Mouse (Mus musculus) hindbrain, embryonic 14.5 days (tissue): ENCODE results near the gene Gm826. TPM values are rescaled to one million over a fixed set of nuclear protein-coding genes. Genes with fewer than 3 reads are reported as not detected.

Source experiments
- ATAC-seq: fragments of 200-750 bp; cut with Nextera tagmentation; 2 replicates; pipeline ENCODE4 v1.8.0; 2017; ENCODE audit warnings: moderate number of reproducible peaks, mild to moderate bottlenecking, moderate TSS enrichment, moderate library complexity; ENCODE audit not compliant: low FRiP score
- DNase-seq: peaks from one replicate; pipeline ENCODE4 v3.0.0-alpha.2; 2015; ENCODE audit warnings: low spot score
- H3K27ac ChIP-seq: fragments of 300-500 bp; sonication (generic); 2 replicates; pipeline ENCODE4 v1.5.1; 2014; ENCODE audit warnings: mild to moderate bottlenecking, moderate library complexity
- H3K27me3 ChIP-seq: fragments of 300-500 bp; sonication (generic); 2 replicates; pipeline ENCODE4 v1.6.1; 2014; ENCODE audit warnings: mild to moderate bottlenecking, low read length, mixed read lengths; ENCODE audit not compliant: control insufficient read depth, insufficient read depth
- H3K36me3 ChIP-seq: fragments of 300-500 bp; sonication (generic); replicated peaks from 2 replicates; pipeline ENCODE4 v1.6.1; 2014; ENCODE audit not compliant: control insufficient read depth, insufficient read depth
- H3K4me1 ChIP-seq: fragments of 300-500 bp; sonication (generic); replicated peaks from 2 replicates; pipeline ENCODE4 v1.6.1; 2014; ENCODE audit warnings: antibody characterized with exemption, low read length, mixed read lengths; ENCODE audit not compliant: control insufficient read depth, insufficient read depth
- H3K4me2 ChIP-seq: fragments of 300-500 bp; sonication (generic); replicated peaks from 2 replicates; pipeline ENCODE4 v1.6.1; 2014; ENCODE audit warnings: mild to moderate bottlenecking, moderate library complexity
- H3K4me3 ChIP-seq: fragments of 300-500 bp; sonication (generic); replicated peaks from 2 replicates; pipeline ENCODE4 v1.5.1; 2014; ENCODE audit warnings: mild to moderate bottlenecking, low read length
- H3K9ac ChIP-seq: fragments of 300-500 bp; sonication (generic); 2 replicates; pipeline ENCODE4 v1.6.1; 2014
- H3K9me3 ChIP-seq: fragments of 300-500 bp; sonication (generic); 2 replicates; pipeline ENCODE4 v1.6.1; 2016; ENCODE audit warnings: low read length; ENCODE audit not compliant: control insufficient read depth
- WGBS: fragments of 180-500 bp; shearing (Covaris S2); extraction: QIAGEN DNeasy Blood & Tissue Kit; methylation state at CpG from one replicate; pipeline ENCODE4 v1.1.7; 2014; 5-methylcytosine and 5-hydroxymethylcytosine counted together
- polyA plus RNA-seq: library from polyadenylated mRNA; unstranded; fragments of >200 nt; fragmentation: Nextera tagmentation; extraction: Ambion mirVana; gene quantifications from 2 replicates; pipeline ENCODE4 v1.2.1, GENCODE M21; 2014

Gm826 gene
- polyA plus RNA-seq, 1 experiment from 2014 or later: 0.36 TPM

DNA sequence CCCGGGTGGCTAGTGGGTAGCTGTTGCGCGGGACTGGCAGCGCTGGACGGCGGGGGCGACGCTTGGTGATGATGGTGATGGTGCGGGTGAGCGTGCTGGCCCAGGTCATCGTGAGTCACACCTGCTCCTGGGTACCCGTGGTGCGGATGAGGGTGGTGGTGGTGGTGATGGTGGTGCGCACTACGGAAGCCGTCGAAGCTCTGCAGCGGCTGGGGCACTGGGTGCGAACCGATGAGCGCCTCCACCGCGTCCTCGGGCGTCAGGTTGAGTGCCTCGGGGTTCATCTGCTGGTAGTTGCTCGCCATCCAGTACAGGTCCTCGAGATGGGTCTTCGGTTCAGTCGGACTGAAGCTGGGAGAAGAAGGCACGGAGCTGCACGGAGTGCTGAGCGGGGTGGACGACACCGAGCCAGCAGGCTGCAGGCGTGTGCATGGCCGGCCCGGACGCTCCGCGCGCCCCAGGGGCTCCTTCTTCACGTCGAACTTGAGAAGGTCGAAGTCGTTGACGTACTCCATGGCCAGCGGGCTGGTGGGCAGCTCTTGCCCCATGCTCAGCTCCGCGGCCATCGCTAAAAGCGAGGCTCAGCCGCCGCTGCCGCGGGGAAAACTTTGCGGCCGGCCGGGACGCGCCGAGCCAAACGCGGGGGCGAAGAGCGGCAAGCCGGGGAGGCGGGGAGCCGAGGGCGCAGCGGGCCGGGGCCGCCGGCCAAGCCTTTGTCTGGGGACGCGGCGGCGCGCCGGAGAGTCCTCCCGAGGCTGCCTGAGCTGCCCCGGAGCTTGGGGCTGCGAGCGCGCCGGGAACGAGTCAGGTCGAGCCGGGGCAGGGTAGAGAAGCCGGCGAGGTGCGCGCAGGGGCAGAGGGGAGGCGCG lies 32.4 kb upstream of the Gm826 start:
- Histone ChIP-seq H3K9ac (peak overlapping the region; percentile 68), H3K27ac (peak overlapping the region; percentile 81), H3K4me3 (peak overlapping the region; percentile 48), H3K27me3 (peaks cover 82% of the 10 kb centered on the region), H3K4me2 (peak overlapping the region; percentile 75), H3K4me1 (peaks cover 16% of the 10 kb centered on the region; the same call in 1 of the 2 replicates), H3K36me3 (no peaks in the 10 kb centered on the region), H3K9me3 (no peaks in the 10 kb centered on the region)
- WGBS: under 1% methylated on average over 90 of the region's 95 CpGs
- DNase-seq (no peak), ATAC-seq (0 out of 2 replicates have a peak, but pooled peaks have one; percentile 7)

DNA sequence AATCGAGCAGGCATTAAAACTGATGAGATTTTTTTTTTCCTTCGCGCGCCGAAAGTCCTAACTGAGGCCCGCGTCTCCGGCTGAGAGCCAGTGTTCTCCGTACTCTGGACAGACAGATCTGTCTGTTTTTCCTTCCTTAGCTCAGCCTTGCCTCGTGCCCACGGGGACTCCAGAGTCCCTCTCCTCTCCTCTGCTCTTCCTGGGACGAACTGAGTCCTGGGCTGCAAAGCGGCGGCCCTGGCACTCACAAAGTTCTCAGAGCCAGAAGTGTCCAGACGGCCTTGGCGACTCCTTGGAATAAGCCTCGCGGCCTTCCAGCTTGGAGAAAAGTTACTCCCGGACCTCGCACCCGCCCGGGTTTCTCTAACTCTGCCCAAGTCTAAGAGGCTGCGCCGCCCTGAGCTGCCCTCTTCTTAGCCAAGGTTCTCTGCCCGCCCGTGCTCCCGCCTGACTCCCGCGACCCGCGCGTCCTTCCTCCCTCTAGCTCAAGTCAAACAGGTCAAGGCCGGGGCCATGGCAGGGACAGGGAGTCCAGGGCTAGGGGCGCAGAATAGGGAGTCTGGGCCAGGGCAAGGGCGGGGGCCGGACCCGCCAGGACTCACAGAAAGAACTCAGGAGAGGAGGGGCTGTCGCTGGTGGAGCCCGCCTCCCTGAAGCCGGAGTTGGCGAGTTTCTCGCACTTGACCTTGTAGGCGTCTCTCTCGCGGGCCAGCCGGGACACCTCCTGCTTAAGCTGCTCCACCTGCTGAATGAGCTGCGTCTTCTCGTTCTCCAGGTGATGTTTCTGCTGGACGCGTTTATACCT lies 31.3 kb upstream of the Gm826 start:
- WGBS: 1% methylated on average over 50 of the region's 50 CpGs
- peaks cover 16% of the 10 kb centered on the region; the same call in 1 of the 2 replicates for H3K4me1 ChIP-seq
- H3K27ac ChIP-seq: peak overlapping the region; percentile 41; the same call in 1 of the 2 replicates

DNA sequence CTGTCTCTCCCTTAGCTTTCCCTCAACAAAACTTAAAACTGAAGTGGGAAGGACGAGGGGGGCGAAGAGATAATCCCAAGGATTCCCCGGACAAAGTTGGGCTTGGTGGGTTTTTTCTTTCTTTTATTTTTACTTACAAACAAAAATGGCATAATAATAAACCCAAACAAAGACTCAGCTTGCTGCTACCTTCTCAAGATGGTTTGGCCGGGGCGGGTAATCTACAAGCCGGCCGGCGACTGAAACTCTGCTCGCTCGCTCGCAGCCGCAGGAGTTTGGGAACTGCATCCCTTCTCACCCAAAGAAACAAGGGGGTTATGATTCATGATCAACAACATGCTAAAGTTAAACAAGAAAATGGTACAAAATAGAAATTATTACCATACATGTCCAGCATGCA lies 30.7 kb upstream of the Gm826 start:
- WGBS: 1% methylated on average over 12 of the region's 12 CpGs
- Histone ChIP-seq H3K4me3 (peak overlapping the region; percentile 48), H3K4me2 (peak overlapping the region; percentile 75), H3K4me1 (peaks cover 16% of the 10 kb centered on the region; the same call in 1 of the 2 replicates), H3K27me3 (peaks cover 82% of the 10 kb centered on the region), H3K9me3 (no peaks in the 10 kb centered on the region), H3K27ac (no peak overlapping the region), H3K36me3 (no peaks in the 10 kb centered on the region), H3K9ac (peak overlapping the region; percentile 32; the same call in 1 of the 2 replicates)
- ATAC-seq (no peak), DNase-seq (no peak)

More for the DNA sequence above, 31.3 kb upstream of the Gm826 start:
- Histone ChIP-seq H3K9me3 (no peaks in the 10 kb centered on the region), H3K27me3 (peaks cover 82% of the 10 kb centered on the region), H3K4me3 (peak overlapping the region; percentile 48), H3K4me2 (peak overlapping the region; percentile 75), H3K9ac (peak overlapping the region; percentile 68), H3K36me3 (no peaks in the 10 kb centered on the region)
- ATAC-seq (no peak), DNase-seq (no peak)

DNA sequence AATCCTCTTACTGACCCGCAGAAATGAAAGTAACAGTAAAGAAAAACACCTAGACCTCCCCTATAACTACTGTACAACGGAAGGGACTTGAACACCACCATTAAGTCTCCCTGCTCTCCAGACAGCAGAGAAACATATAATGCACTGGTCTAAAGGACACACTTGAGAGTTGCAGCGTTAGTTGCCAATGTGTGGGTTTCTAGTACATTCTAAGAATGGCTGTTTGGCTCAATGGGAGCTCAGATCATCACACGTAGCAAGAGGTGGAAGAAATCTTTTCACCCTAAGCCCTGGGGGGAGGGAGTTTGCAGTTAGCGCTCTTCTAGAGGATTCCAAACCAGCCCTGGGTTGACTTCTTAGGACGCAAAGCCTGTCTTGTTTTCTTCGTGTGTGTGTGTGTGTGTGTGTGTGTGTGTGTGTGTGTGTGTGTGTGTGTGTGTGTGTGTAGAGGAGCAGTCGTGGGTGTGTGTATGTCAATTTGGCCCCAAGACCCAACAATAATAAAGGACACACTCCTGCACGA lies 30.2 kb upstream of the Gm826 start:
- peak; percentile 28 for DNase-seq
- whole genome bisulfite sequencing: 3% methylated on average over 9 of the region's 9 CpGs
- ATAC-seq: no peak
- Histone ChIP-seq H3K27ac (no peak overlapping the region), H3K36me3 (no peaks in the 10 kb centered on the region), H3K9ac (peak overlapping the region; percentile 32; the same call in 1 of the 2 replicates), H3K4me2 (peak overlapping the region; percentile 75), H3K27me3 (peaks cover 82% of the 10 kb centered on the region), H3K4me3 (peak overlapping the region; percentile 48), H3K4me1 (peaks cover 14% of the 10 kb centered on the region; the same call in 1 of the 2 replicates), H3K9me3 (no peaks in the 10 kb centered on the region)

DNA sequence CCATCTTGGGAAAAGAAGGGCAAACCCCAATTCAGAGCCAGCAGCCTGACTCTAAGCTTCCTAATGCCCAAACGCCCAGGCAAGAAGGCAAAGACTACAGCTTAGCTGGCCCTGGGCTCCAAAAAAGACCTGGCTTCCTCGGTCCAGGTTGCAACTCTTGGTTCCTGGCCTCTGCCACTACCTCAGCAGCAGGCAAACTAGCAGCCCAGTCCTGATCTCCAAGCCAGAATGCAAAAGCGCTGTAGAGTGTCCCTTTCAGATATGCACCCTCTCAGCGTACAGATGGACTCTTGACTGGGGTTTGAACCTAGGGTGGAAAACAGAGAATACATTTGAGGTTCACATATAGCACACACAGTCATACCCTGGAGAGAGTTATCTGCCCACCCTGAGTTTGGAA lies 29.2 kb upstream of the Gm826 start:
- no peak overlapping the region for H3K9ac ChIP-seq
- H3K4me3 ChIP-seq: peak overlapping the region; percentile 48
- peak overlapping the region; percentile 28 for H3K4me2 ChIP-seq
- ATAC-seq (no peak), DNase-seq (no peak)
- no peaks in the 10 kb centered on the region for H3K36me3 ChIP-seq
- peaks cover 9% of the 10 kb centered on the region; the same call in 1 of the 2 replicates for H3K4me1 ChIP-seq
- H3K27ac ChIP-seq: no peak overlapping the region
- WGBS: 21% methylated on average over 4 of the region's 4 CpGs
- peaks cover 82% of the 10 kb centered on the region for H3K27me3 ChIP-seq
- H3K9me3 ChIP-seq: no peaks in the 10 kb centered on the region

DNA sequence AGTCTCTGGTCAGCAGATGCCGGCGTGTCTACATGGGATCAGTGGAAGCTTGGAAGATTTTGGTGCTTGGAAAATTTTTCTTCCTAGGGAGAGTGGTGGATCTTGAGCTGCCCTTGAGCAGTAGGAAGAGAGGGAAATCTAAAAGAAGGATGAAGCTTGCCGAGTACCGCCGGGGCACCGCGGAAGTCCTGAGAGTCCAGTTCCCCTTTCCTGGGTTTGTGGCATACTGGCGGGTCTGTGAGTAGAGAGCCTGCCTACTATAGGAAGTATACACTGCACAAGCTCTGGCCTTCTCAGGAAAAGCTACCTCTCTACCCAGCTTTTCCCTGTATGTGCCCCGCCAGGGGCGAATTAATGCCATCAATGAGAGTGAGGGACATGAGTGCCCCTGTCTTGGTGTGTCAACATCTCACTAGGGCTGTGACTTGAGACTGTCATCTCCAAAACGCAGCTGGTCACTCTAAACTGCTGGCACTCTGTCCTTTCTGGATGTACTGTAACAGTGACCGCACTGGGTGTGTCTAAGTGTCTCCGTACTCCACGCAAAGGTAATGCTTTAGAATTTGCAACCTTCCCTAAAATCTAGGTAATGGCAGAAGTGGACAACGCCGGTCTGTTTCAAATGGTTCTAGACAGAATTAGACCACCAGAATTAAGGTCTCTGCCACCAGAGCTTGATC lies 27.6 kb upstream of the Gm826 start:
- 14% methylated on average over 16 of the region's 16 CpGs for WGBS
- Histone ChIP-seq H3K4me2 (peak overlapping the region; percentile 28; the same call in 1 of the 2 replicates), H3K4me1 (peaks cover 8% of the 10 kb centered on the region; the same call in 1 of the 2 replicates), H3K27me3 (peaks cover 91% of the 10 kb centered on the region), H3K9ac (no peak overlapping the region), H3K27ac (no peak overlapping the region), H3K9me3 (no peaks in the 10 kb centered on the region), H3K36me3 (no peaks in the 10 kb centered on the region), H3K4me3 (no peak overlapping the region)
- no peak for ATAC-seq
- DNase-seq: no peak

DNA sequence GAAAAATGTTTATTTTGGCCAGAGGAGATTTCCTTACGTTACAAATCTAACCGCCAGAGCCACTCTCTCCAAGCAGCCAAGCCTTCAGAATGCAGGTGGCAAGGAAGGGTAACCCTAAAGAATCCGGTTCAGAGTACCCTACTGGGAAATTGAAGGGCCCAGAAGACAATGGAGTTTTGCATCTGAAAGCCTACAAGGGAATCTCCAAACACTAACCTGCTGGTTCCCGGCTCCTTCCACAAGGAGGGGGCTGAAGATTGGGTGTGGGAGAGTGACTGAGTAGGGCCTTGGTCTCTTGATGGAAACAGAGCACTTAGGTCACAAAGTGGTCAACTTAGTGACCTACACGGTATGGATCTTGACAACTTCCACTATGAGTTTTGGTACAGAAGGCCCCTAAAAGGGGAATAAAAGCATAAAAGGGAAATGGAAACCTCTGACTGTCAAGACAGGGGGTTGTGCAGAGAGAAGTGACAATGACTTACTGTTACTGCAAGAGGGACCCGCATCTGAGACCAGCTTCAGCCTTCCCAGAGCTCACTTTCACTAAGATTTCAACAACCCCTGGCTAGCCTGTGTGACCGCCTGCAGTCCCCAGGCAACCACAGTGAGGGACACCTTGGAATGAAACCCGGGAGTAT lies 26.4 kb upstream of the Gm826 start:
- no peaks in the 10 kb centered on the region; the same call in 1 of the 2 replicates for H3K4me1 ChIP-seq
- no peak overlapping the region for H3K27ac ChIP-seq
- H3K9ac ChIP-seq: no peak overlapping the region
- 9% methylated on average over 8 of the region's 8 CpGs for WGBS
- ATAC-seq (no peak), DNase-seq (no peak)
- H3K27me3 ChIP-seq: peaks cover 82% of the 10 kb centered on the region
- H3K4me2 ChIP-seq: no peak overlapping the region
- no peaks in the 10 kb centered on the region for H3K9me3 ChIP-seq
- H3K36me3 ChIP-seq: no peaks in the 10 kb centered on the region
- no peak overlapping the region for H3K4me3 ChIP-seq

DNA sequence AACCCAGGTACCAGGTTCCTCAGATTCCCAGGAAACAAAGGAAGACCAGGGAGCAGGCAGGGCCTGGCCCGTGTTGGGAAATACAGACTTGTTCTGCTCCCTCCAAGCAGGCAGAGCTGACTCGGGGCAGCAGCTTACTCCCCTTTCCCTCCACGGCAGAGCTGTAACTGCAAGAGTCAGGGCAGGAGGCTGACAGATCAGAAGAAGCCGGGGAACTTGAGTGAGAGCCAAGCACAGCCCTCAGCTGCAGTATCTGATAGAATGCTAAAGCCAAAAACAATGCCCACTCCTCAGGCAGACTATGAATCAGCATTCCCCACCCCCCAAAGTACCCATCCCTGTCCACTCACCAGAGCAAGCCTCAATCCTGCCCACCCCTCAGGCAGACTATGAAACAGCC lies 24.9 kb upstream of the Gm826 start:
- 8% methylated on average over 4 of the region's 4 CpGs for WGBS

More for the DNA sequence above, 24.9 kb upstream of the Gm826 start:
- peaks cover 72% of the 10 kb centered on the region for H3K27me3 ChIP-seq
- no peak overlapping the region for H3K4me3 ChIP-seq
- H3K4me2 ChIP-seq: no peak overlapping the region
- H3K4me1 ChIP-seq: no peaks in the 10 kb centered on the region; the same call in 1 of the 2 replicates
- H3K9ac ChIP-seq: no peak overlapping the region
- ATAC-seq (no peak), DNase-seq (no peak)
- no peaks in the 10 kb centered on the region for H3K9me3 ChIP-seq
- no peak overlapping the region for H3K27ac ChIP-seq
- H3K36me3 ChIP-seq: no peaks in the 10 kb centered on the region
